Mouse (Mus musculus) heart, postnatal 0 days (tissue): ENCODE measurements around the gene Pfkfb4. TPM values are rescaled to one million over a fixed set of nuclear protein-coding genes. Genes with fewer than 3 reads are reported as not detected.
A peak's percentile ranks its signal among the peaks of the same experiment; 100 is the strongest.

Experiments used
- ATAC-seq: fragments of 200-750 bp; cut with Nextera tagmentation; 2 replicates; pipeline ENCODE4 v1.8.0; 2017; ENCODE audit warnings: low read depth, moderate number of reproducible peaks, moderate library complexity; ENCODE audit not compliant: insufficient read depth
- DNase-seq: peaks from one replicate; pipeline ENCODE4 v3.0.0-alpha.2; 2016; ENCODE audit warnings: low spot score
- H3K27ac ChIP-seq: fragments of 300-500 bp; sonication (generic); 2 replicates; pipeline ENCODE4 v1.5.1; 2014; ENCODE audit warnings: low read depth, mild to moderate bottlenecking
- H3K27me3 ChIP-seq: fragments of 300-500 bp; sonication (generic); 2 replicates; pipeline ENCODE4 v1.6.1; 2014; ENCODE audit warnings: low read length, mixed read lengths; ENCODE audit not compliant: control insufficient read depth, insufficient read depth
- H3K36me3 ChIP-seq: fragments of 300-500 bp; sonication (generic); replicated peaks from 2 replicates; pipeline ENCODE4 v1.6.1; 2014; ENCODE audit warnings: low read length, mixed read lengths; ENCODE audit not compliant: control insufficient read depth, insufficient read depth
- H3K4me1 ChIP-seq: fragments of 300-500 bp; sonication (generic); 2 replicates; pipeline ENCODE4 v1.6.1; 2014; ENCODE audit warnings: antibody characterized with exemption; ENCODE audit not compliant: control insufficient read depth, insufficient read depth
- H3K4me2 ChIP-seq: fragments of 300-500 bp; sonication (generic); 2 replicates; pipeline ENCODE4 v1.6.1; 2014; ENCODE audit warnings: low read depth, mild to moderate bottlenecking, low read length, moderate library complexity
- H3K4me3 ChIP-seq: fragments of 300-500 bp; sonication (generic); 2 replicates; pipeline ENCODE4 v1.5.1; 2014; ENCODE audit warnings: low read depth, low read length
- H3K9ac ChIP-seq: fragments of 300-500 bp; sonication (generic); replicated peaks from 2 replicates; pipeline ENCODE4 v1.6.1; 2014; ENCODE audit warnings: low read depth, low read length, mixed read lengths
- H3K9me3 ChIP-seq: fragments of 300-500 bp; sonication (generic); replicated peaks from 2 replicates; pipeline ENCODE4 v1.6.1; 2016; ENCODE audit warnings: low read length; ENCODE audit not compliant: control insufficient read depth
- CTCF ChIP-seq: IDR thresholded peaks from 2 replicates; pipeline ENCODE4 v1.5.1; 2016; ENCODE audit warnings: antibody characterized with exemption, control low read depth, low read depth
- EP300 ChIP-seq: IDR thresholded peaks from 2 replicates; pipeline ENCODE4 v1.6.1; 2016; ENCODE audit warnings: antibody characterized with exemption, low read depth
- WGBS: fragments of 180-500 bp; shearing (Covaris S2); extraction: QIAGEN DNeasy Blood & Tissue Kit; methylation state at CpG from one replicate; pipeline ENCODE4 v1.1.7; 2014; 5-methylcytosine and 5-hydroxymethylcytosine counted together
- polyA plus RNA-seq: library from polyadenylated mRNA; unstranded; fragments of >200 nt; fragmentation: Nextera tagmentation; extraction: Ambion mirVana; gene quantifications from 2 replicates; pipeline ENCODE4 v1.2.1, GENCODE M21; 2015
- total RNA-seq: library from RNA; depleted of rRNA; stranded (reverse); fragments of >200 nt; gene quantifications from 2 replicates; pipeline ENCODE4 v1.2.3, GENCODE M21; 2014; ENCODE audit warnings: low replicate concordance

The Pfkfb4 gene
- total and polyA plus RNA-seq, 2 experiments from 2014 or later = 3.1 to 4.0 TPM

GRCm38 (mm10) chr9:109052490-109053260 is 61.1 kb downstream of the Pfkfb4 start:
- Histone ChIP-seq H3K9me3 (no peaks in the 10 kb centered on the region), H3K27me3 (no peaks in the 10 kb centered on the region), H3K36me3 (peaks cover 41% of the 10 kb centered on the region), H3K4me2 (no peak overlapping the region), H3K9ac (no peak overlapping the region), H3K4me3 (no peak overlapping the region), H3K27ac (no peak overlapping the region), H3K4me1 (0 out of 2 replicates have a peak, but pooled peaks cover 5% of the 10 kb centered on the region)
- DNase-seq (no peak), ATAC-seq (no peak)
- WGBS = 88% methylated on average over 9 of the region's 9 CpGs
- TF ChIP-seq EP300 = no peak
- TF ChIP-seq CTCF = no peak

GRCm38 (mm10) chr9:109053366-109053765 is 61.8 kb downstream of the Pfkfb4 start:
- Histone ChIP-seq H3K27me3 (no peaks in the 10 kb centered on the region), H3K9ac (no peak overlapping the region), H3K4me1 (0 out of 2 replicates have a peak, but pooled peaks cover 11% of the 10 kb centered on the region), H3K27ac (no peak overlapping the region), H3K36me3 (peaks cover 44% of the 10 kb centered on the region), H3K4me3 (no peak overlapping the region), H3K9me3 (no peaks in the 10 kb centered on the region), H3K4me2 (no peak overlapping the region)
- no peak for TF ChIP-seq EP300
- no peak for TF ChIP-seq CTCF
- DNase-seq (no peak), ATAC-seq (no peak)
- WGBS = 77% methylated on average over 3 of the region's 3 CpGs

GRCm38 (mm10) chr9:109053851-109054250 is 62.3 kb downstream of the Pfkfb4 start:
- Histone ChIP-seq H3K4me2 (no peak overlapping the region), H3K27me3 (no peaks in the 10 kb centered on the region), H3K4me1 (0 out of 2 replicates have a peak, but pooled peaks cover 16% of the 10 kb centered on the region), H3K27ac (peak overlapping the region; percentile 83), H3K4me3 (no peak overlapping the region), H3K9me3 (no peaks in the 10 kb centered on the region), H3K9ac (no peak overlapping the region), H3K36me3 (peaks cover 43% of the 10 kb centered on the region)
- DNase-seq (no peak), ATAC-seq (no peak)
- TF ChIP-seq EP300 (no peak), CTCF (no peak)
- WGBS = 79% methylated on average over 6 of the region's 6 CpGs

- ATAC-seq = peak; percentile 71
- H3K4me2 ChIP-seq = peak overlapping the region; percentile 55
- peak overlapping the region; percentile 33 for H3K4me3 ChIP-seq
- H3K9me3 ChIP-seq = no peaks in the 10 kb centered on the region
- 6% methylated on average over 6 of the region's 7 CpGs for WGBS
- no peaks in the 10 kb centered on the region for H3K27me3 ChIP-seq
- H3K9ac ChIP-seq = peak overlapping the region; percentile 3
- peak overlapping the region; percentile 83 for H3K27ac ChIP-seq
- DNase-seq = peak; percentile 85
- TF ChIP-seq EP300 = no peak
- TF ChIP-seq CTCF = no peak
- peaks cover 43% of the 10 kb centered on the region for H3K36me3 ChIP-seq
- 0 out of 2 replicates have a peak, but pooled peaks cover 16% of the 10 kb centered on the region for H3K4me1 ChIP-seq
These were observed 63.1 kb downstream of the Pfkfb4 start for GRCm38 (mm10) chr9:109054712-109055111.

- peak overlapping the region; percentile 55 for H3K4me2 ChIP-seq
- DNase-seq (no peak), ATAC-seq (no peak)
- no peak for TF ChIP-seq CTCF
- no peak for TF ChIP-seq EP300
- peak overlapping the region; percentile 3 for H3K9ac ChIP-seq
- whole genome bisulfite sequencing = 88% methylated on average over 12 of the region's 12 CpGs
- H3K4me3 ChIP-seq = peak overlapping the region; percentile 33
- peaks cover 41% of the 10 kb centered on the region for H3K36me3 ChIP-seq
- H3K4me1 ChIP-seq = 0 out of 2 replicates have a peak, but pooled peaks cover 16% of the 10 kb centered on the region
- no peaks in the 10 kb centered on the region for H3K9me3 ChIP-seq
- no peaks in the 10 kb centered on the region for H3K27me3 ChIP-seq
- peak overlapping the region; percentile 83 for H3K27ac ChIP-seq
These were observed 63.9 kb downstream of the Pfkfb4 start for GRCm38 (mm10) chr9:109055271-109056030.
